Mouse (Mus musculus) liver, embryonic 11.5 days (tissue): ENCODE measurements around the gene Gpr12. TPM values are rescaled to one million over a fixed set of nuclear protein-coding genes. Genes with fewer than 3 reads are reported as not detected.
"Not testable (repeated sequence)": the region's sequence is repeated elsewhere in the genome, so short reads cannot be mapped to it uniquely, and the experiment has no call there.

ENCODE experiments used
- ATAC-seq: fragments of 200-750 bp; cut with Nextera tagmentation; replicated peaks from 2 replicates; pipeline ENCODE4 v1.8.0; 2017; ENCODE audit warnings: moderate number of reproducible peaks, mild to moderate bottlenecking, moderate TSS enrichment, moderate library complexity; ENCODE audit not compliant: low FRiP score
- DNase-seq: peaks from one replicate; pipeline ENCODE4 v3.0.0-alpha.2; 2017; ENCODE audit warnings: low spot score
- H3K27ac ChIP-seq: fragments of 300-500 bp; sonication (generic); 2 replicates; pipeline ENCODE4 v1.5.1; 2014; ENCODE audit warnings: mild to moderate bottlenecking, low read depth, low read length, control low read depth
- H3K27me3 ChIP-seq: fragments of 300-500 bp; sonication (generic); replicated peaks from 2 replicates; pipeline ENCODE4 v1.6.1; 2014; ENCODE audit warnings: low read length, mixed read lengths; ENCODE audit not compliant: control insufficient read depth, insufficient read depth
- H3K36me3 ChIP-seq: fragments of 300-500 bp; sonication (generic); 2 replicates; pipeline ENCODE4 v1.6.1; 2014; ENCODE audit warnings: mild to moderate bottlenecking, low read length, moderate library complexity, mixed read lengths; ENCODE audit not compliant: control insufficient read depth, insufficient read depth
- H3K4me1 ChIP-seq: fragments of 300-500 bp; sonication (generic); replicated peaks from 2 replicates; pipeline ENCODE4 v1.6.1; 2014; ENCODE audit warnings: low read length, mixed read lengths; ENCODE audit not compliant: control insufficient read depth, insufficient read depth
- H3K4me2 ChIP-seq: fragments of 300-500 bp; sonication (generic); 2 replicates; pipeline ENCODE4 v1.6.1; 2014; ENCODE audit warnings: mild to moderate bottlenecking, control low read depth, moderate library complexity
- H3K4me3 ChIP-seq: fragments of 300-500 bp; sonication (generic); 2 replicates; pipeline ENCODE4 v1.5.1; 2014; ENCODE audit warnings: low read depth, low read length, control low read depth
- H3K9ac ChIP-seq: fragments of 300-500 bp; sonication (generic); 2 replicates; pipeline ENCODE4 v1.6.1; 2014; ENCODE audit warnings: low read depth, low read length, control low read depth
- H3K9me3 ChIP-seq: fragments of 300-500 bp; sonication (generic); 2 replicates; pipeline ENCODE4 v1.6.1; 2016; ENCODE audit warnings: low read length, inconsistent platforms, mixed read lengths; ENCODE audit not compliant: control insufficient read depth
- WGBS: fragments of 180-500 bp; shearing (Covaris S2); extraction: QIAGEN DNeasy Blood & Tissue Kit; methylation state at CpG from one replicate; pipeline ENCODE4 v1.1.7; 2014; 5-methylcytosine and 5-hydroxymethylcytosine counted together
- polyA plus RNA-seq: library from polyadenylated mRNA; unstranded; fragments of >200 nt; fragmentation: Nextera tagmentation; extraction: Ambion mirVana; gene quantifications from 2 replicates; pipeline ENCODE4 v1.2.1, GENCODE M21; 2014

Gene Gpr12
- polyA plus RNA-seq, 1 experiment from 2014 or later = 0.37 TPM

DNA sequence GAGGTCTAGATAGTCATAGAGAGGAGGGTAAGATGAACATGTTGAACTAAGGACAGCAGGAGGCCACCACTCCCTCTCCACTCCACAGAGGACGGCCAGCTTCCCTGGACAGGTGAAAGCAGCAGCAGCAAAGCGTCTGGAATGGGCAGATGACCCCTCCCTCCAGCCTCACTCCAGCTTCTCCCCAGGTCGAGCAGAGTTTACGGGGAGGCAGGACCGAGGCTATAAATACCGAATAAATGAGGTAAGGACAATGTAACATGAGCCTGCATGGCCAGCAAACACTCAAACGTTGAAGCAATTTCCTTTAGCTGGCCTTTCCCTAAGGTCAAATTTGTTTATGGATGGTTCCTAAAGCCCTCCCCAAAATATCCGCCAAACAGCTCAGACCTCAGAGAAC lies 26.0 kb upstream of the Gpr12 start:
- no peaks in the 10 kb centered on the region for H3K36me3 ChIP-seq
- no peaks in the 10 kb centered on the region; the same call in 1 of the 2 replicates for H3K4me1 ChIP-seq
- no peak overlapping the region for H3K4me3 ChIP-seq
- no peak overlapping the region for H3K4me2 ChIP-seq
- ATAC-seq = no peak
- H3K9ac ChIP-seq = no peak overlapping the region
- H3K27ac ChIP-seq = no peak overlapping the region
- no peak for DNase-seq
- H3K27me3 ChIP-seq = no peaks in the 10 kb centered on the region
- 34% methylated on average over 8 of the region's 8 CpGs for WGBS
- H3K9me3 ChIP-seq = no peaks in the 10 kb centered on the region

DNA sequence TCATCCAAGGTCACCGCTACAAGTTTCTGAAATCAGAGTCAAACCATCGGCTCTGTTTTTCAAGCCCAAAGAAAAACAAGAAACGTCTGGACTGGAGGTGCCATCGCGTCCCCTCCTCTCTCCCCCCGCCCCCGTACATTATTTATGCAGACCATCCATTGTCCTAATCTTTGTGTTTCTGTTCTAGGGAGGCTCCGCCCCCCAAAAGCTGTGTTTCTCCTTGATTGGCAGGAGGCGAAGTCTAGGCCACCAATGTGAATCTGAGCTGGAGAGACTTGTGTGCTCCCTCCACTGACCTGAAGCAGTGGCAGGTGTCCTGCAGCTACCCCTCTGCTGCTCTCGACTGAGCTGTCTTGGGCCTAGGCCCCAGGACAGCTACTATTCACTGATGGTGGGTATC lies 24.6 kb upstream of the Gpr12 start:
- Histone ChIP-seq H3K36me3 (no peaks in the 10 kb centered on the region), H3K9ac (no peak overlapping the region), H3K4me2 (no peak overlapping the region), H3K27me3 (no peaks in the 10 kb centered on the region), H3K27ac (no peak overlapping the region), H3K9me3 (no peaks in the 10 kb centered on the region), H3K4me1 (no peaks in the 10 kb centered on the region; the same call in 1 of the 2 replicates), H3K4me3 (no peak overlapping the region)
- WGBS = 60% methylated on average over 10 of the region's 10 CpGs
- ATAC-seq (peak; percentile 36; the same call in 1 of the 2 replicates), DNase-seq (no peak)

DNA sequence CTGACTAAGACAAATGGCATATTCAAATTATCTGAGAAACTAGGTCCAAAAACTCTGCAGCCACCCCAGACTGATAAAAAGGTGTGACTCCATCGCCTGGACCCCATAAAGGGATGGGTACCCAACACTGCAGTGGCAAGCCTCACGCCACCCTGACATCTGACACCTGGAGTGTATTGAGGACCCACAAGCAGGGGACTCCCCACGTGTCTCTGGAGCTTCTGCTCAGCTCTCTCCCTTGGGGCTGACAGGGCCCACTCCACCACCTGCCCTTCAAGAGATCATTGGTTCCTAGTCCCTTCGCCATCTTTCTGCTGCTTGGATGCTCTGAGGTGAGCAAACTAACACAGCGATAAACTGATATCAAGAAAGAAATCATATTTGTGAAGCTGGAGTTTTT lies 22.8 kb upstream of the Gpr12 start:
- no peak overlapping the region for H3K27ac ChIP-seq
- 62% methylated on average over 5 of the region's 5 CpGs for WGBS

DNA sequence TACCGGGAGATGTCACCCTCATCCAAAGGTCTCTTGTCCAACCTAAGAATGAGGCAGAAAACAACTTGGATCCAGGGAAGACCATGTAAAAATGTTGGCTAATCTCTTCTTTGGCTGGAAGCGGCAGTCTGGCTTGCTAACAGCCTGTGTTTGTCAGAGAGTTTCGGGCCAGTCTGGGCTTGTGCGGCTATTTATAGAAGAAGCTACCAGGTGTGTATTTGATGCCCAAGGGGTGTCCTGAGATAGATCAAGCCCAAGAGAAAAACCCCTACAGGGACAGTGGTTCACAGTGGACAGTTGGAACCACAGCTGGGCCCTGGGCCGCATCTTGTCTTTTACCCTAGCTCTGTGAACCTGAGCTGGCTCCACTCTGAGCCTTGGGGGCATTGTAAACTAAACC lies 21.9 kb upstream of the Gpr12 start:
- no peak for ATAC-seq

More for the DNA sequence above, 22.8 kb upstream of the Gpr12 start:
- no peak for DNase-seq
- Histone ChIP-seq H3K4me2 (no peak overlapping the region), H3K36me3 (no peaks in the 10 kb centered on the region), H3K27me3 (no peaks in the 10 kb centered on the region), H3K4me1 (no peaks in the 10 kb centered on the region; the same call in 1 of the 2 replicates), H3K4me3 (no peak overlapping the region), H3K9me3 (no peaks in the 10 kb centered on the region), H3K9ac (no peak overlapping the region)
- no peak for ATAC-seq

DNA sequence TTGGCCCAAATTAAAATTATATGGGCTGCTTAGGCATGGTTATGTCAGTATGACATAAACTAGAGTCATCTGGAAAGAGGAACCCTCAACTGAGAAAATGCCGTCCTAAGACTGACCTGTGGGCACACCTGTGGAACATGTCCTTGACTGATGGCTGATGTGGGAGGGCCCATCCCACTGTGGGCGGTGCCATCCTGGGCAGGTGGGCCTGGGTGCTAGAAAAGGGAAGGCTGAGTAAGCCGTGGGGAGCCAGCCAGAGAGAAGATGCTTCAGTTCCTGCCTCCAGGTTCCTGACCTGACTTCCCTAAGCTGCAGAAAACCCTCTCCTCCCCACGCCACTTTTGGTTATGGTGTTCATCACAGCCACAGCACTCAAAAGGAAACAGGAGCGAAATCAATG lies 21.2 kb upstream of the Gpr12 start:
- Histone ChIP-seq H3K36me3 (no peaks in the 10 kb centered on the region), H3K9me3 (no peaks in the 10 kb centered on the region), H3K27ac (no peak overlapping the region), H3K4me1 (no peaks in the 10 kb centered on the region; the same call in 1 of the 2 replicates), H3K4me2 (no peak overlapping the region), H3K9ac (no peak overlapping the region), H3K27me3 (no peaks in the 10 kb centered on the region), H3K4me3 (no peak overlapping the region)
- 57% methylated on average over 5 of the region's 5 CpGs for WGBS
- DNase-seq (no peak), ATAC-seq (no peak)

More for the DNA sequence above, 21.9 kb upstream of the Gpr12 start:
- Histone ChIP-seq H3K4me3 (no peak overlapping the region), H3K4me2 (no peak overlapping the region), H3K27me3 (no peaks in the 10 kb centered on the region), H3K9me3 (no peaks in the 10 kb centered on the region), H3K27ac (no peak overlapping the region), H3K36me3 (no peaks in the 10 kb centered on the region), H3K9ac (no peak overlapping the region), H3K4me1 (no peaks in the 10 kb centered on the region; the same call in 1 of the 2 replicates)
- no peak for DNase-seq
- 85% methylated on average over 5 of the region's 5 CpGs for WGBS

DNA sequence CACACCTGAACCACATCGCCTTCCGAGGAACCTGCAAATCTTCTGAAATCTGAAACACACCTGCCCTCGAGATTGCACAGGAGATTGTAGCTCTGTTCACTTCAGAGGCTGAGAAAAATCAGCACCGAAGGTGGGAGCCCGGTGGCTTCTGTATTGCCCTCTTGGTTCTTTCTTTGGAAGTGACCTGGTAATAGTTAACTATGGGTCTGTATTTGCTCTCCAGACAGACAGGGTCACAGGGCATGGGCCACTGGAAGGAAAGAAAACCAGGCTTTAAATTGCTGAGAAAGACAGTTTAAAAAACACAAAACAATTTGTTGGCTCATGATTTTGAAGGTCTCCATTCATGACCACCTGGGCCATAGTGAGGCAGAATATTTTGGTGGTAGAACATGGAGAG lies 14.9 kb upstream of the Gpr12 start:
- Histone ChIP-seq H3K4me2 (peak overlapping the region; percentile 18; the same call in 1 of the 2 replicates), H3K9me3 (no peaks in the 10 kb centered on the region), H3K36me3 (no peaks in the 10 kb centered on the region), H3K27me3 (no peaks in the 10 kb centered on the region), H3K4me1 (no peaks in the 10 kb centered on the region), H3K4me3 (no peak overlapping the region), H3K27ac (no peak overlapping the region), H3K9ac (no peak overlapping the region)
- 75% methylated on average over 5 of the region's 5 CpGs for WGBS
- DNase-seq = no peak
- peak; percentile 52; the same call in 1 of the 2 replicates for ATAC-seq

DNA sequence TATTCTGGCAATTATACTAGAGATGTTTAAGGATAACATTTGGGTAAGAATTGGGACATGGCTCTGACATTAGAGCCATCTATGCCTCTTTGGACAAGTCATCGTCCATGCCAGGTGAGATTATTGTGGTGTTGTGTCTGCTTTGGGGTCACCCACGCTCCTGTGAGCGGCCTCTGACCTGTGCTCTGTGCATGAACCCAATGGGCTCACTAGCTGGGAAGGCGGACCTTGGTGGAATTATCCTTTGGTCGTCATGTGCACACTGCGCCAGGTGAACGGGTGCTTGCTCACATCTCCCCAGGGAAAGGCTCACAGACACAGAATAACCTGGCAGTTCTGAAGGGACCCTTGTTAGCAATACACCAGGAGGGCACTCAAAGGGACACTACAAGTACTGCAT lies 14.2 kb upstream of the Gpr12 start:
- not testable (repeated sequence) for H3K9me3 ChIP-seq, H3K4me1 ChIP-seq, H3K27ac ChIP-seq, H3K4me3 ChIP-seq, ATAC-seq, H3K27me3 ChIP-seq, DNase-seq, H3K36me3 ChIP-seq, H3K9ac ChIP-seq
- WGBS = 71% methylated on average over 7 of the region's 7 CpGs
- H3K4me2 ChIP-seq = peak overlapping the region; percentile 18; the same call in 1 of the 2 replicates

DNA sequence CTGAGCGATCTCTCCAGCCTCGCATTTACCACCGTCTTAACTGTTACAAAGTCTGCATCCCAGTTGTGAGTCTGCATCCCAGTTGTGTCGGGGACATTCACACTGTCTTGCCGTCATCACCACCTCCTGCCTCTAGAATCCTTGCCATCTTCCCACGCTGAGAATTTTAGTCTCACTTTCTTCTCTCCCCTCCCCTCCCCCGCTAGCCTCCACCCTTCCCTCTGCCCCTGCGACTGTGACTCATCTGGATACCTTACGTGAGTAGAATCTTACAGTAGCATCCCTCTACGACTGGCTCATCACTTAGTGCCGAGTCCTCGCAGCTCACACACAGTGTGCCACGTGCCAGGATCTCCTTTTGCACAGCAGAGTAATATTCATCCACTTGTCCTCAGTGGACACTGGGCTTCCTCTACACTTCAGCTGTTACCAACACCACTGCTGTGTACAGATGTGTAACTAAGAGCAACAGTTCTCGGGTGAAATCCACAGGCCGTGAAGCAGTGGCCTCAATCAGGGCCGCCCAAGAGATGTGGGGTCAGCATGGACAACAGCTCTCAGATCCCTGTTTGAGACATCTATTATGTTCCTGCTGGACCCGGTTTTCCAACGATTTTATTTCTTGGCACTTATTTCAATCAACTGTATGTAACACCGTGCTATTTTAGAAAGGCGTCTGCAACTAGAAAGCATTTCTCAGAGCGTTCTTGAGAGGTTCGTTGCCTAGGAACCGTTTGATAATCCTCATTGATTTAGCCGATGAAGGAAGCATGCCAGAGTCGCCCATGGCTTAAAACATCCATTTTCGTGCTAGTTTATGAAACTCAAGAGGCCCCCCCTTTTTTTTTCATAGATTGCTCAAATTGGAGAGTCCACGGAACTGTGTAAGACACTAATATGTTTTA lies 13.4 kb upstream of the Gpr12 start:
- no peak for ATAC-seq
- H3K4me2 ChIP-seq = no peak overlapping the region

DNA sequence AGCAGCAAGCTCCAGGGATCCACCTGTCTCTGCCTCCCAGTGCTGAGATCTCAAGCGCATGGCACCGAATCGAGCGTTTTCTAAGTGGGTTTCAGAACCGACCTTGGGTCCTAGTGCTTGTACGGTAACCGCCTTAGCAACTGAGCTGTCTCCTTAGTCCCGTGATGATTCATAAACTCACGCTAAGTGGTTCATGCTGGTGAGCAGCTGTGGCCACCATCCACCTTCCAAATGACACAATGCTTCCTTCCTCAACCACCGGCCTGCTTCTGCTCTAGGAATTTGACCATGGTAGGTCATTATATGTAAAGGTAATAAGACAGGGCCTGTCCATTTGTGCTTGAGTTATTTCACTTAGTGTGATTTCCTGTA lies 12.4 kb upstream of the Gpr12 start:
- no peak for DNase-seq
- Histone ChIP-seq H3K27ac (no peak overlapping the region), H3K36me3 (no peaks in the 10 kb centered on the region), H3K9ac (no peak overlapping the region), H3K4me1 (no peaks in the 10 kb centered on the region), H3K9me3 (no peaks in the 10 kb centered on the region), H3K4me3 (no peak overlapping the region), H3K27me3 (no peaks in the 10 kb centered on the region), H3K4me2 (no peak overlapping the region)
- 80% methylated on average over 10 of the region's 10 CpGs for WGBS
- no peak for ATAC-seq

More for the DNA sequence above, 13.4 kb upstream of the Gpr12 start:
- Histone ChIP-seq H3K4me3 (no peak overlapping the region), H3K9me3 (no peaks in the 10 kb centered on the region), H3K27me3 (no peaks in the 10 kb centered on the region), H3K27ac (no peak overlapping the region), H3K4me1 (no peaks in the 10 kb centered on the region), H3K36me3 (no peaks in the 10 kb centered on the region), H3K9ac (no peak overlapping the region)
- WGBS = 85% methylated on average over 27 of the region's 27 CpGs
- no peak for DNase-seq
